Mouse (Mus musculus) liver, adult (tissue): ENCODE data around the gene S100a5.

ENCODE experiments used
- GATA4 ChIP-seq: IDR thresholded peaks from 2 replicates; pipeline ENCODE4 v1.6.1; 2014; ENCODE audit warnings: mild to moderate bottlenecking, low read length; ENCODE audit not compliant: insufficient replicate concordance

Gene S100a5

GRCm38 (mm10) chr3:90639511-90640154, 31.3 kb downstream of the S100a5 start:
- no peak for TF ChIP-seq GATA4

GRCm38 (mm10) chr3:90640981-90641380, 32.7 kb downstream of the S100a5 start:
- no peak for TF ChIP-seq GATA4

- no peak for TF ChIP-seq GATA4
These were observed 35.9 kb downstream of the S100a5 start for GRCm38 (mm10) chr3:90644220-90644619.

- TF ChIP-seq GATA4 = no peak
These were observed 39.0 kb downstream of the S100a5 start for GRCm38 (mm10) chr3:90647291-90647690.

- no peak for TF ChIP-seq GATA4
These were observed 40.7 kb downstream of the S100a5 start for GRCm38 (mm10) chr3:90648981-90649380.

- no peak for TF ChIP-seq GATA4
These were observed 41.5 kb downstream of the S100a5 start for GRCm38 (mm10) chr3:90649832-90650231.

GRCm38 (mm10) chr3:90652878-90653508, 44.7 kb downstream of the S100a5 start:
- no peak for TF ChIP-seq GATA4

- TF ChIP-seq GATA4 = no peak
These were observed 45.4 kb downstream of the S100a5 start, which contains the start of gene S100a7a for GRCm38 (mm10) chr3:90653717-90654116. S100a7a (plus strand) TSS chr3:90654017.

- no peak for TF ChIP-seq GATA4
These were observed 49.1 kb downstream of the S100a5 start for GRCm38 (mm10) chr3:90657405-90657804.

- no peak for TF ChIP-seq GATA4
These were observed 51.2 kb downstream of the S100a5 start for GRCm38 (mm10) chr3:90659364-90660044.
